Mouse (Mus musculus) gastrocnemius, postnatal 14 days (tissue): Measurements from ENCODE around the gene Pfn2. TPM values are rescaled to one million over a fixed set of nuclear protein-coding genes. Genes with fewer than 3 reads are reported as not detected.
"Not testable (repeated sequence)": the region's sequence is repeated elsewhere in the genome, so short reads cannot be mapped to it uniquely, and the experiment has no call there.

Source experiments
- DNase-seq: peaks from one replicate; pipeline ENCODE4 v3.0.0; 2021; ENCODE audit warnings: mixed read lengths
- intact Hi-C: fragments of 180-260 bp; cut with DNase I; formaldehyde crosslinking; loops from one replicate; pipeline ENCODE4 v1.15.1; 2025; ENCODE audit warnings: low total_unique reads
- long read RNA-seq, 2 experiments: library from polyadenylated mRNA; stranded (forward); transcript quantifications; one replicate each; pipeline ENCODE4 v2.0.0; 2021
- total RNA-seq, 2 experiments: library from RNA; stranded (reverse); gene quantifications; 2 replicates each; pipeline ENCODE4 v1.2.3; 2021

Pfn2 gene
- 100 to 1,000 TPM; 107 to 109 TPM for total RNA-seq
- long read RNA-seq, experiment 1, transcript Pfn2-201 (3 exons, 2,342 nt), result major isoform, 132 of 163 reads
- long read RNA-seq, experiment 1, transcript Pfn2-202 (3 exons, 1,879 nt), result minor isoform, 10 of 163 reads
- long read RNA-seq, experiment 1, partial matches to known transcripts, result 8 of 163 reads
- long read RNA-seq, experiment 1, other reads (novel, unspliced or antisense), result 11 of 163 reads
- long read RNA-seq, experiment 2, transcript Pfn2-201 (3 exons, 2,342 nt), result major isoform, 193 of 229 reads
- long read RNA-seq, experiment 2, transcript Pfn2-202 (3 exons, 1,879 nt), result minor isoform, 9 of 229 reads
- long read RNA-seq, experiment 2, partial matches to known transcripts, result 1 of 229 reads
- long read RNA-seq, experiment 2, other reads (novel, unspliced or antisense), result 24 of 229 reads

DNA sequence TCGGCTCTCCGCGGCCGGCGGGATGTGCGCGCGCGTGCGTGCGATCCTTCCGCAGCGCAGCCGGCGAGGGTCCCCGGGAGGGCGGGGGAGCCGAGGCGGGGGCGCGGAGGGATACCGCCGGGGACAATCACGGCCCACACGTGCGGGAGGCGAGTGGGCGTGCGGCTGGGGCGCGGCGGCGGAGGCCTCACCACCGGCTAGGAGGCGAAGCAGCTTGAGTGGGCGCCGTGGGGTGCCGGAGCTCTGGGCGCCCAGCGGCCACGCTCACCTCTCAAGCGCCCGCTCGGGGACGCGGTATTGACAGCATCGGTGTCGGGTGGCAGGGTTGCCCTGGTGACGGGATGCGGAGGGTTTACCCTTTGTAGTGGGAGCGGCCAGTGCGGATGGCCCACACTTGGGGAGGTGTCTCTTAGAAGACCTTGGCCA is at the start of gene Pfn2:
Gene Pfn2, minus strand, starts transcription at position 320 of the 426 bp plus-strand sequence.
- peak; percentile 84 for DNase-seq
- intact Hi-C loops, result no loop called here

- intact Hi-C loops, result no loop called here
- DNase-seq, result no peak
These were observed 35.1 kb upstream of the Pfn2 start for GRCm38 (mm10) chr3:57882945-57883344.

- peak; percentile 68 for DNase-seq
- intact Hi-C loops, result no loop called here
These were observed 743 bp downstream of the Pfn2 start for GRCm38 (mm10) chr3:57846912-57847759.

DNA sequence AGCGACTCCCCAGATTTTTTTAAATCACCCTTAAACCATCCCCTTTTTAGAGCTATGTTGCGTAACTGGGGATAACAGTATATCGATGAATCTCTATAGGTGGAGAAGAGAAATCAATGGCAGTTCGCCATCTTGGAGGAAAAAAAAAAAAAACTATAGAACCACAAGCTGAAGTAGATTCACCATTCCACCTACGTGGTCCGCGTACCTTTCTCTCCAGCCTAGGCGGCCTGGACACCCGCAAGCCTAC is 1.3 kb downstream of the Pfn2 start:
- no peak for DNase-seq
- intact Hi-C loops, result no loop called here

GRCm38 (mm10) chr3:57845786-57846661 is 1.9 kb downstream of the Pfn2 start:
- intact Hi-C loops, result no loop called here
- DNase-seq, result no peak

- DNase-seq, result no peak
- intact Hi-C loops, result no loop called here
These were observed 4.1 kb downstream of the Pfn2 start for GRCm38 (mm10) chr3:57843775-57844174.

GRCm38 (mm10) chr3:57836911-57837310 is 11.0 kb downstream of the Pfn2 start:
- no peak for DNase-seq
- intact Hi-C loops, result no loop called here

- intact Hi-C loops, result no loop called here
- no peak for DNase-seq
These were observed 14.3 kb downstream of the Pfn2 start for GRCm38 (mm10) chr3:57833585-57833984.

DNA sequence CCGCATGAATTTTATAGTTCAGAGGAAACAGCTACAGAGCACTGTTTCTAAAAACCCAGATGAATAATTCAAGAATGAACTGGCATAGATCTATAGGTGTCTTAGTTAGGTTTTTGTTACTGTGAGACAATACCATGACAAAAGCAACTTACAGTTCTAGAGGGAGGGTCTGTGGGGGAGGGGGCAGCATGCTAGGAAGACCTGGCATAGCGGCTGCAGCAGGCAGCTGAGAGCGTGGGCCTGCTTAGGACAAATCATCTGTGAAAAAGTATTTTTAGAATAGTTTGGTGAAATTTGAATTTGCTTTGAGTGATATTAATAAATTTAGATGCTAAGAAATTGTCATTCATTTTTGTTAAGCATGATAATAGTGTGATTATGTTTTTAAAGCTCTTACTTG is 22.0 kb downstream of the Pfn2 start:
- intact Hi-C loops, result no loop called here
- no peak for DNase-seq

GRCm38 (mm10) chr3:57815447-57815846 is 32.4 kb downstream of the Pfn2 start:
- intact Hi-C loops, result loop anchor here (5.0 kb wide), 1 partner anchor 148 kb away; no protein-coding TSS in a partner anchor

GRCm38 (mm10) chr3:57795071-57795470 is 52.8 kb downstream of the Pfn2 start:
- intact Hi-C loops, DNase-seq: not testable (repeated sequence)

More at GRCm38 (mm10) chr3:57815447-57815846, 32.4 kb downstream of the Pfn2 start:
- DNase-seq, result no peak

Other genes with a start within 250 kb of the Pfn2 start
- gene Commd2, start 196.4 kb downstream of the Pfn2 start, total RNA-seq, result 10 to 100 TPM; 11.0 to 12.3 TPM
- gene Ankub1, start 155.3 kb downstream of the Pfn2 start, total RNA-seq, result not detected
- gene Rnf13, start 112.0 kb downstream of the Pfn2 start, total RNA-seq, result 10 to 100 TPM; 23.3 to 28.1 TPM